36 mouse cellular contexts compared by ENCODE assay signal in the genomic region with DNA sequence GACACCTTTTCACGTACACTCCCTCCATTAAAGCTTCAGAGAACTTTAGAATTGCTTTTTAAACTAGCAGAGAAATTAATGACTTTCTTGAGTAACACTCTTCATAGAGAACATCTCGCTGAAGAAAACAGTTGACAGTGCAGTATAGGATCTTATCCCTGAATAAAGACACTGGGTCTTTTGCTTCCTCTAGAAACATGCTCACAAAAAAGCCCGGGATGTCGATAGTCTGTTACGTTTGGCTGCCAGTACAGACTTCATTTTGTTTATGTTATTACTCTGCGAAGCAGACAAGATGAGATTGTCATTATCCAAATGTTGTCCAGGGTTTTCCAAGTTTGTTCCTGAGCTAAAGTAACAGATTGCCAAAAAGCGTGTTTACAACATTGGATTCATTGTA.
"Had no signal": no experiment of that assay in that cellular context is flagged by ENCODE, and none has a peak within 500 bp of the region (broad histone marks: within the 10 kb centered on the region; RNA-seq: fewer than 3 reads in every experiment).

No protein-coding gene starts in this region.

- H3K9me3 ChIP-seq: heart, embryonic 10.5 days; heart, embryonic 12.5 days; heart, embryonic 13.5 days; heart, embryonic 15.5 days; hindbrain, embryonic 10.5 days; hindbrain, embryonic 12.5 days; hindbrain, embryonic 13.5 days; hindbrain, embryonic 15.5 days; intestine, embryonic 15.5 days; kidney, embryonic 15.5 days had no signal

- H3K36me3 ChIP-seq: heart, embryonic 10.5 days; heart, embryonic 12.5 days; heart, embryonic 13.5 days; heart, embryonic 15.5 days; hindbrain, embryonic 10.5 days; hindbrain, embryonic 12.5 days; hindbrain, embryonic 13.5 days; hindbrain, embryonic 15.5 days; intestine, embryonic 15.5 days; kidney, embryonic 15.5 days had no signal

- H3K27me3 ChIP-seq: heart, embryonic 12.5 days; heart, embryonic 13.5 days; heart, embryonic 15.5 days; hindbrain, embryonic 12.5 days; hindbrain, embryonic 13.5 days; hindbrain, embryonic 15.5 days; intestine, embryonic 15.5 days; kidney, embryonic 15.5 days had no signal

- H3K4me1 ChIP-seq: heart, embryonic 10.5 days; heart, embryonic 12.5 days; heart, embryonic 15.5 days; hindbrain, embryonic 10.5 days; hindbrain, embryonic 12.5 days; hindbrain, embryonic 13.5 days; hindbrain, embryonic 15.5 days; intestine, embryonic 15.5 days; kidney, embryonic 15.5 days had no signal

- DNase-seq: heart, adult 18-20 months; heart, adult 2 months; heart, postnatal 10 days; heart, postnatal 14 days; heart, postnatal 36 days; heart, postnatal 4 days; kidney, adult 11 months; kidney, adult 18-20 months; kidney, adult 2 months; kidney, adult 8-10 months; kidney, adult 9 months; kidney, postnatal 10 days; kidney, postnatal 14 days; kidney, postnatal 25 days; kidney, postnatal 36 days; kidney, postnatal 4 days; layer of hippocampus, adult 9-11 months had no signal

- ATAC-seq: hindbrain, embryonic 16.5 days; hindbrain, postnatal 0 days; inflammation-experienced regulatory T-cells, adult 6 months; intestine, embryonic 15.5 days; intestine, embryonic 16.5 days; intestine, postnatal 0 days had no signal

- H3K27ac ChIP-seq: heart, adult 2 months; heart, embryonic 10.5 days; heart, embryonic 13.5 days; heart, embryonic 15.5 days; hindbrain, embryonic 10.5 days; hindbrain, embryonic 12.5 days; hindbrain, embryonic 13.5 days; hindbrain, embryonic 14.5 days; hindbrain, embryonic 15.5 days; hindbrain, postnatal 0 days; intestine, embryonic 15.5 days; kidney, embryonic 15.5 days; kidney, postnatal 0 days; layer of hippocampus, adult 2 months had no signal

- H3K9ac ChIP-seq: heart, embryonic 12.5 days; heart, embryonic 13.5 days; heart, embryonic 15.5 days; hindbrain, embryonic 12.5 days; hindbrain, embryonic 13.5 days; hindbrain, embryonic 14.5 days; hindbrain, embryonic 15.5 days; intestine, embryonic 15.5 days; kidney, embryonic 15.5 days had no signal

- H3K4me2 ChIP-seq: heart, embryonic 11.5 days; heart, embryonic 12.5 days; heart, embryonic 13.5 days; heart, embryonic 15.5 days; hindbrain, embryonic 12.5 days; hindbrain, embryonic 13.5 days; hindbrain, embryonic 14.5 days; hindbrain, embryonic 15.5 days; intestine, embryonic 15.5 days; kidney, embryonic 15.5 days had no signal

- H3K4me3 ChIP-seq: heart, adult 2 months; heart, embryonic 10.5 days; heart, embryonic 12.5 days; heart, embryonic 13.5 days; heart, embryonic 15.5 days; hindbrain, embryonic 10.5 days; hindbrain, embryonic 12.5 days; hindbrain, embryonic 13.5 days; hindbrain, embryonic 15.5 days; intestine, embryonic 15.5 days; kidney, embryonic 15.5 days; layer of hippocampus, adult 2 months had no signal
